In genomic region chr6:149442884-149443283, GRCm38 (mm10) we compare ENCODE assay signal across 15 mouse cellular contexts. TPM values are rescaled to one million over a fixed set of nuclear protein-coding genes. Genes with fewer than 3 reads are reported as not detected.
A peak's percentile ranks its signal among the peaks of the same experiment; 100 is the strongest.
DNase-seq lines count a peak whose midpoint lies in the region; ATAC-seq lines count a peak whose summit lies in the region.
"Had no signal": no experiment of that assay in that cellular context is flagged by ENCODE, and none has a peak within 500 bp of the region (broad histone marks: within the 10 kb centered on the region; RNA-seq: fewer than 3 reads in every experiment).

No protein-coding gene starts in this region.

- 30% methylated on average over 1 of the region's 1 CpGs for WGBS in kidney, embryonic 15.5 days
- 44% methylated on average over 1 of the region's 1 CpGs for WGBS in forebrain, embryonic 14.5 days
- 30% methylated on average over 1 of the region's 1 CpGs for WGBS in midbrain, embryonic 14.5 days

- no peak overlapping the region for H3K9ac ChIP-seq in kidney, embryonic 15.5 days
- no peak overlapping the region for H3K9ac ChIP-seq in forebrain, embryonic 14.5 days (ENCODE audit: low read length)
- H3K9ac ChIP-seq in midbrain, embryonic 14.5 days (replicated peaks; ENCODE audit: low read length): no peak overlapping the region
- H3K9ac ChIP-seq: embryonic facial prominence, embryonic 15.5 days; liver, postnatal 0 days; stomach, embryonic 15.5 days had no signal

- peaks cover 11% of the 10 kb centered on the region for H3K4me1 ChIP-seq in kidney, embryonic 15.5 days
- H3K4me1 ChIP-seq in forebrain, embryonic 14.5 days (ENCODE audit: control insufficient read depth, insufficient read depth, low read length): no peaks in the 10 kb centered on the region; the same call in 1 of the 2 replicates
- no peaks in the 10 kb centered on the region; the same call in 1 of the 2 replicates for H3K4me1 ChIP-seq in midbrain, embryonic 14.5 days (ENCODE audit: control insufficient read depth, insufficient read depth, low read length)
- H3K4me1 ChIP-seq: embryonic facial prominence, embryonic 15.5 days; megakaryocyte, embryonic 14.5 days; stomach, embryonic 15.5 days had no signal

- no peaks in the 10 kb centered on the region for H3K27me3 ChIP-seq in kidney, embryonic 15.5 days
- no peaks in the 10 kb centered on the region for H3K27me3 ChIP-seq in forebrain, embryonic 14.5 days (replicated peaks; ENCODE audit: control insufficient read depth, insufficient read depth, low read length)
- no peaks in the 10 kb centered on the region for H3K27me3 ChIP-seq in midbrain, embryonic 14.5 days (ENCODE audit: control insufficient read depth, insufficient read depth, low read length)
- H3K27me3 ChIP-seq: embryonic facial prominence, embryonic 15.5 days; megakaryocyte, embryonic 14.5 days; Patski; stomach, embryonic 15.5 days had no signal

- peak; percentile 55; the same call in 1 of the 2 replicates for ATAC-seq in kidney, embryonic 15.5 days (replicated peaks; ENCODE audit: low FRiP score)
- ATAC-seq in forebrain, embryonic 14.5 days: peak; percentile 89
- ATAC-seq in midbrain, embryonic 14.5 days (ENCODE audit: low FRiP score, low TSS enrichment): peak; percentile 75
- ATAC-seq: liver, postnatal 0 days; Patski had no signal

- DNase-seq in kidney, adult 9 months: no peak
- DNase-seq in cerebellum, adult 11 months: peak; percentile 13
- peak; percentile 86 for DNase-seq in forebrain, embryonic 14.5 days (ENCODE audit: low spot score)
- peak; percentile 71 for DNase-seq in midbrain, embryonic 14.5 days
- DNase-seq in adipocyte (ENCODE audit: low spot score): no peak
- DNase-seq in B cell, adult 2 months: no peak
- no peak for DNase-seq in T-cell, adult 2 months (ENCODE audit: low spot score)
- DNase-seq: heart, postnatal 10 days; kidney, postnatal 10 days; liver, postnatal 0 days had no signal

- H3K4me2 ChIP-seq in kidney, embryonic 15.5 days: no peak overlapping the region
- no peak overlapping the region for H3K4me2 ChIP-seq in forebrain, embryonic 14.5 days (ENCODE audit: low read length)
- H3K4me2 ChIP-seq in midbrain, embryonic 14.5 days (ENCODE audit: low read length): no peak overlapping the region
- H3K4me2 ChIP-seq: embryonic facial prominence, embryonic 15.5 days; stomach, embryonic 15.5 days had no signal

- H3K27ac ChIP-seq in kidney, embryonic 15.5 days: no peak overlapping the region
- H3K27ac ChIP-seq in forebrain, embryonic 14.5 days (ENCODE audit: low read depth, low read length): no peak overlapping the region
- H3K27ac ChIP-seq in midbrain, embryonic 14.5 days (replicated peaks; ENCODE audit: low read depth, low read length): no peak overlapping the region
- H3K27ac ChIP-seq: embryonic facial prominence, embryonic 15.5 days; stomach, embryonic 15.5 days had no signal

- H3K36me3 ChIP-seq in kidney, embryonic 15.5 days: no peaks in the 10 kb centered on the region
- H3K36me3 ChIP-seq in forebrain, embryonic 14.5 days (ENCODE audit: control insufficient read depth, insufficient read depth, low read length): no peaks in the 10 kb centered on the region
- H3K36me3 ChIP-seq in midbrain, embryonic 14.5 days (ENCODE audit: control insufficient read depth, insufficient read depth, low read length): no peaks in the 10 kb centered on the region
- H3K36me3 ChIP-seq: embryonic facial prominence, embryonic 15.5 days; stomach, embryonic 15.5 days had no signal

- no peak overlapping the region for H3K4me3 ChIP-seq in kidney, embryonic 15.5 days (replicated peaks)
- H3K4me3 ChIP-seq in forebrain, embryonic 14.5 days (ENCODE audit: low read depth, low read length): no peak overlapping the region
- no peak overlapping the region for H3K4me3 ChIP-seq in midbrain, embryonic 14.5 days (replicated peaks; ENCODE audit: low read depth, low read length)
- H3K4me3 ChIP-seq: embryonic facial prominence, embryonic 15.5 days; megakaryocyte, embryonic 14.5 days; stomach, embryonic 15.5 days had no signal

- H3K9me3 ChIP-seq in kidney, embryonic 15.5 days (replicated peaks): no peaks in the 10 kb centered on the region
- H3K9me3 ChIP-seq in forebrain, embryonic 14.5 days (replicated peaks; ENCODE audit: control insufficient read depth, low read length): no peaks in the 10 kb centered on the region
- no peaks in the 10 kb centered on the region for H3K9me3 ChIP-seq in midbrain, embryonic 14.5 days (ENCODE audit: control insufficient read depth, low read length)
- H3K9me3 ChIP-seq: embryonic facial prominence, embryonic 15.5 days; megakaryocyte, embryonic 14.5 days; stomach, embryonic 15.5 days had no signal

RNA-seq across cellular contexts. Expression of gene Bicd1, which starts 34.2 kb away (rescaled TPM):
- 11.4 and 11.5 TPM in 2 replicates for polyA plus RNA-seq in kidney, embryonic 15.5 days (2015; fragmentation: Nextera tagmentation; extraction: Ambion mirVana)
- polyA plus RNA-seq in forebrain, embryonic 14.5 days (2014; fragmentation: Nextera tagmentation; extraction: Ambion mirVana): 17.9 and 24.3 TPM in 2 replicates
- polyA plus RNA-seq in midbrain, embryonic 14.5 days (2014; fragmentation: Nextera tagmentation; extraction: Ambion mirVana): 42.0 and 42.6 TPM in 2 replicates

Comparison
In these comparisons a context has a peak if more than half of its experiments do, and no peak if none do; other contexts are left out.
1. DNase-seq: peak in cerebellum, adult 11 months (single experiment), forebrain, embryonic 14.5 days (single experiment) and midbrain, embryonic 14.5 days (single experiment); none in kidney, adult 9 months (single experiment), adipocyte (single experiment), B cell, adult 2 months (0 of 2) and T-cell, adult 2 months (single experiment).
2. Peak in every context shown above with its lines, with median percentiles within 50 percentile points of each other: ATAC-seq.